Mouse (Mus musculus) gastrocnemius, adult 2 months (tissue): Measurements from ENCODE around the gene Cux2. TPM values are rescaled to one million over a fixed set of nuclear protein-coding genes. Genes with fewer than 3 reads are reported as not detected.

Experiments used
- DNase-seq: peaks from one replicate; pipeline ENCODE4 v3.0.0; 2022
- H3K27ac ChIP-seq: fragments of 200-600 bp; 2 replicates; pipeline ENCODE4 v1.8.1; 2022; ENCODE audit warnings: mild to moderate bottlenecking
- H3K4me3 ChIP-seq: fragments of 200-600 bp; 2 replicates; pipeline ENCODE4 v1.8.1; 2022; ENCODE audit warnings: mild to moderate bottlenecking, moderate library complexity
- CTCF ChIP-seq: fragments of 200-600 bp; IDR thresholded peaks from 2 replicates; pipeline ENCODE4 v1.8.1; 2022; ENCODE audit warnings: antibody characterized with exemption, mild to moderate bottlenecking, moderate library complexity
- intact Hi-C: fragments of 180-260 bp; cut with DNase I; formaldehyde crosslinking; loops from one replicate; pipeline ENCODE4 v1.15.1; 2025
- total RNA-seq, 2 experiments: library from RNA; stranded (reverse); gene quantifications; 2 replicates each; pipeline ENCODE4 v1.2.3; 2021

The Cux2 gene
- total RNA-seq, 2 experiments from 2014 or later = 3.9 to 6.0 TPM

DNA sequence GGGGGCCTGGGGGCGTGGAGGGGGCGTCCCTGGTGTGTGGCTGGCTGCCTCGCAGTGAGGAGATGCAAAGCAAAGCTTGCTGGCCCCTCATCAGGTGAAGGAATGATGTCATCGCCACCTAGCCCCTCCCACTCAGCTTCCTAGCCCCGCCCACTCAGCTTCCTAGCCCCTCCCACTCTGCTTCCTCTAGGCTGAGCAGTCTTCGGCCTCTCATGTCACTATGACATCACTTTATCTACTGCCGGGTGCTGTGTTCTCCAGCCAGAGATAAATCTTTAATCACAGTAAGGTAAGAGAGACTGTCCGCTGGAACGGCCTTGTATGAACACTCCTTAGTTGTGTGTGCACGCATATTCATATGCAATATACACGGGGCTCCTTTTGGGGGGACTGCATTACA, 19.3 kb downstream of the Cux2 start:
- DNase-seq = no peak
- intact Hi-C loops = no loop called here
- Histone ChIP-seq H3K4me3 (no peak overlapping the region), H3K27ac (no peak overlapping the region)
- TF ChIP-seq CTCF = no peak

GRCm38 (mm10) chr5:122026771-122027170, 23.1 kb downstream of the Cux2 start:
- no peak overlapping the region for H3K27ac ChIP-seq
- H3K4me3 ChIP-seq = no peak overlapping the region
- no peak for DNase-seq
- intact Hi-C loops = no loop called here
- no peak for TF ChIP-seq CTCF

DNA sequence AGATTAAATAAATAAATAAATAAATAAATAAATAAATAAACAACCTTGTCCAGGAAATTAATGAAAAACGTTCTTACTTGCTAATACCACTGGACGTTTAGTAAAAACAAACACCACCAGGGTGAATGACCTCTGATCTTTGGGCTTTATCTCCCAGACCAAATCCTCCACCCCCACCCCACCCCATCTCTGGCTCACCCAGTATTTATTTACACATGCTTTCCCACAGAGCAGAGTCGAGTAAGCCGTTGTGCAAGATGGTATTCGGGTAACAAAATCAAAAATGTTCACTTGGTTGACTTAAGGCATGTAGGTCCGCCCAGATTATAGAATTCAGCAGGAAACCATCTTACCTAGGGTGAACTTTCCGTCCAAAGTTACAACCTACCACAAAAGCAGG, 23.6 kb downstream of the Cux2 start:
- no peak overlapping the region for H3K27ac ChIP-seq
- no peak for DNase-seq
- no peak overlapping the region for H3K4me3 ChIP-seq
- TF ChIP-seq CTCF = no peak
- intact Hi-C loops = no loop called here

GRCm38 (mm10) chr5:122025117-122025516, 24.8 kb downstream of the Cux2 start:
- Histone ChIP-seq H3K4me3 (no peak overlapping the region), H3K27ac (no peak overlapping the region)
- DNase-seq = no peak
- intact Hi-C loops = no loop called here
- no peak for TF ChIP-seq CTCF

DNA sequence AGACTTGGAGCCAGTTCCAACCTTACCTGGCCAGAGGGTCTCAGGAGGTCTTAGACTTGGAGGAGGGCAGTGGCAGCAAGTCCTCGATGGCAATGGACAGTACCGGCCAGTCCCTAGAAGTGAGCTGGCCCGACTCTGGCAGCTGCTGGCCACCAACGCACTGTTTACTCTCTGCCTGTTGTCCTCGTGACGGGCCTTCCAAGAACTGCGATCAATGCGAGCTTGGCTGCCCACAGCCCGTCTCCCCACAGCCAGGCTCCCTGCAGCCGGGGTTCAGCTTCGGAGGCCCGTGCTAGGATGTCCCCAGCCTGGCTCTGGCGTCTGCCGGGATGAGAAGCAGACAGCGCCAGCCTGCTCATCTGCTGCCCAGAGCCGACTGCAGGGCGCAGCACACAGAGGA, 30.6 kb downstream of the Cux2 start:
- Histone ChIP-seq H3K4me3 (no peak overlapping the region), H3K27ac (no peak overlapping the region)
- intact Hi-C loops = no loop called here
- TF ChIP-seq CTCF = no peak
- no peak for DNase-seq

DNA sequence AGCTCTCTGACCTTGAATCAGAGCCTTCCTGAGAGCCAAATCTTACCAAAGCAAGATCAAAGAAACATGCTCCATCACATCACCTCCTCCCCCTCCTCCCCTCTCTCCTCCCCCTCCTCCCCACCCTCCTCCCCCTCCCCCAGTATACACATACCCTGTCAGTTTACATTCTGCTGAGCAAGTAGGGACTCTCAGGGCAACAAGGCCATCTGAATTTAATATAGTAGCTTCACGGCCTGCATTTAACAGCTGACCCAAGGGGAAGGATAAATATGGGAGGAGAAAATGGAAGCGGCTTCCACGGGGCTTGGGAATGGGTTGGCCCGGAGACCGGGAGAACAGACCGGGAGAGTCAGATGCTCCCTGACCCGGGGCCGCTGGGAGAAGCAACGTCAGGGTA, 32.1 kb downstream of the Cux2 start:
- TF ChIP-seq CTCF = no peak
- Histone ChIP-seq H3K4me3 (no peak overlapping the region), H3K27ac (no peak overlapping the region)
- no peak for DNase-seq
- intact Hi-C loops = no loop called here

GRCm38 (mm10) chr5:122017269-122017668, 32.6 kb downstream of the Cux2 start:
- no peak overlapping the region for H3K27ac ChIP-seq
- no peak for TF ChIP-seq CTCF
- intact Hi-C loops = no loop called here
- no peak for DNase-seq
- H3K4me3 ChIP-seq = no peak overlapping the region

- TF ChIP-seq CTCF = no peak
- no peak overlapping the region for H3K27ac ChIP-seq
- intact Hi-C loops = no loop called here
Observed at GRCm38 (mm10) chr5:122016744-122017143, 33.2 kb downstream of the Cux2 start.

GRCm38 (mm10) chr5:122015149-122015548, 34.8 kb downstream of the Cux2 start:
- Histone ChIP-seq H3K27ac (no peak overlapping the region), H3K4me3 (no peak overlapping the region)
- no peak for DNase-seq
- no peak for TF ChIP-seq CTCF
- intact Hi-C loops = no loop called here

More at GRCm38 (mm10) chr5:122016744-122017143, 33.2 kb downstream of the Cux2 start:
- H3K4me3 ChIP-seq = no peak overlapping the region
- DNase-seq = no peak

DNA sequence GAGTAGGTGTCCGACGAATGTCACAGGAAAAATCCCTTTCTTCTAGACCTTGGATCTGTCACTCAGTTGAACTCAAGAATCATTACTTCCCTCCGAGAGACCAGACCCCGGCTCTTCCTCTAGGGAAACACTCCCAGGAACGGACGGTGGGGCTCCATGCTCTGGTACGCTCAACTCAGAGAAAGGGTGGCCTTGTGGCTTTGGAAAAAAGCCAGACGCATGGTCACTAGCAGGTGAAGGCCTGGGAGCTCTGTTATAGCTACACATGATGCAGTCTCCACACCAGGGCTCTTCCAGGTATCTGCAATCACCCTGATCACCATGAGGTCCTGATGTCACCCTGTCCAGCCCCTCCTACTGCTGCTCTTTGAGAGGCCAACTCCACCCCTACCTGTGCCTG, 35.2 kb downstream of the Cux2 start:
- no peak overlapping the region for H3K4me3 ChIP-seq
- TF ChIP-seq CTCF = no peak
- H3K27ac ChIP-seq = no peak overlapping the region
- no peak for DNase-seq
- intact Hi-C loops = no loop called here

DNA sequence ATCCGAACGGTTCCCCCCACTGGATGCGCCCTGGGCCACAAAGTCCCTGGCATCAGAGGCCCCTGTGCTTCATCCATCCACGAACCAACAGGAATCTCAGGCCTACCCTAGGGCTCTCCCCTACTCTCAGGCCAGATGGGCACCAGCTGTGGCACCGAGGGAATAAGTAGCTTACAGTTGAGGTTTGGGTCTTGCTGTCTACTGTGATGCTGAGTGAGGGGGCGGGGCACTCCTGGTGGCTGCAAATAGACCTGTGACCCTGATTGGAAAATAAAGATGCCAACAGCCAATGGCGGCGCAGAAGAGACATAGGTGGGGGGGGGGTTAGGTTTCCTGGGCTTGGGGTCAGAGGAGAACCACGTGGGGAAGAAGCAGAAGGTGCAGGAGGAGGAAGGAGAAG, 38.6 kb downstream of the Cux2 start:
- intact Hi-C loops = no loop called here
- Histone ChIP-seq H3K4me3 (no peak overlapping the region), H3K27ac (no peak overlapping the region)
- no peak for DNase-seq
- TF ChIP-seq CTCF = no peak

GRCm38 (mm10) chr5:122007946-122008441, 41.9 kb downstream of the Cux2 start:
- intact Hi-C loops = no loop called here
- TF ChIP-seq CTCF = no peak
- no peak overlapping the region for H3K4me3 ChIP-seq
- no peak for DNase-seq
- no peak overlapping the region for H3K27ac ChIP-seq

DNA sequence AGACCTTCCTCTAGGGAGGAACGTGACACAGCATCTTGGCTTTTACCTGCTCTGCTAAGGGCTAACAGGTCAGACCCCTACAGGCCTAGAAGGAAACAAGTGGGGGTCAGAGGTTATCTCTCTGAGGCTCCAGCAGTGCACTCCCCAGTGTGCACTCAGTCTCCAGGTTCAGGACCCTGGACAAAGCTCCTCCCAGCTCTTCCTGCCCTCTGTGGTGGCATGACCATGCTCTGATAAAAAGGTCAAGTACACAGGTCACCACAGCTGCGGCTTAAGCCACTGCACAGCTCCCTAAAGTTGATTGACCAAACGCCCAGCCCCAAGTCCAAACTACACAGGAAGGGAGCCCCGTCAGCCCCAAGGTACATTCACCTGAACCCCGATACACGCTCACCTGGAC, 46.4 kb downstream of the Cux2 start:
- no peak overlapping the region for H3K27ac ChIP-seq
- no peak for TF ChIP-seq CTCF
- H3K4me3 ChIP-seq = no peak overlapping the region
- intact Hi-C loops = loop anchor here (5.0 kb wide), 1 partner anchor 49 kb away; the partner anchor contains the start of gene Cux2
- DNase-seq = no peak

DNA sequence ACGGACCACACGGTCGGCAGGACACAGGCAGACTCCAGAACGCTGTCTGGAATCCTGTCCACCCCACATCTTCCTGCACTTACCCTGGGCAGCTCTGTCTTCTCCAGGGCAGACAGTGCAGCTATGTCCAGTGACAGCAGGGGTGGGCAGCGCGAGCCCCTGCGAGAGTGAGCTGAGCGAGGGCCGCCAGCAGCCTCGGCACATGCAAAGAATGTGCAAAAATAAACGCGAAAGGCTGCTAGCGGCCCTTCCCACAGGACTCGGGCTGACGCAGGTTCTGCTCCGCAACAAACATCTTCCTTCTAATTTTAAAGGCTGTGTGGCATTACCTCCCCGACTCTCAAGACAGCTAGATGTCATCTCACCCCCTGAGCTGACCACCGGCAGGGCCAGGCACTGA, 47.8 kb downstream of the Cux2 start:
- TF ChIP-seq CTCF = no peak
- H3K27ac ChIP-seq = no peak overlapping the region
- no peak overlapping the region for H3K4me3 ChIP-seq
- intact Hi-C loops = loop anchor here (5.0 kb wide), 1 partner anchor 50 kb away; the partner anchor contains the start of gene Cux2
- no peak for DNase-seq
